Mouse (Mus musculus): ENCODE measurements around the gene Adssl1. TPM values are rescaled to one million over a fixed set of nuclear protein-coding genes. Genes with fewer than 3 reads are reported as not detected.

Gene Adssl1
- polyA plus RNA-seq, 1 experiment from 2014 or later = 22.8 TPM

GRCm38 (mm10) chr12:112644855-112645506 is 25.1 kb downstream of the Adssl1 start:
- H3K4me2 ChIP-seq (ENCODE audit: low read depth, low read length) = peak overlapping the region; percentile 94
- TF ChIP-seq CTCF (IDR thresholded peaks at IDR 0.05; ENCODE audit: low read depth) = no peak
- no peak for TF ChIP-seq EP300 (IDR thresholded peaks at IDR 0.05; ENCODE audit: low read depth)
- peaks cover 20% of the 10 kb centered on the region for H3K36me3 ChIP-seq (replicated peaks; ENCODE audit: insufficient read depth, low read length)
- H3K9me3 ChIP-seq (ENCODE audit: low read length) = no peaks in the 10 kb centered on the region
- DNase-seq = no peak
- WGBS (ENCODE audit: insufficient replicate concordance) = under 1% methylated on average over 75 of the region's 75 CpGs
- H3K4me1 ChIP-seq (ENCODE audit: insufficient read depth) = peaks cover 21% of the 10 kb centered on the region
- peak overlapping the region; percentile 58 for H3K27ac ChIP-seq (ENCODE audit: low read depth)
- peak; percentile 38 for ATAC-seq
- H3K27me3 ChIP-seq (ENCODE audit: insufficient read depth, low read length) = no peaks in the 10 kb centered on the region
- H3K4me3 ChIP-seq (ENCODE audit: low read depth, low read length) = peak overlapping the region; percentile 68
- peak overlapping the region; percentile 73 for H3K9ac ChIP-seq (replicated peaks)

- 46% methylated on average over 6 of the region's 6 CpGs for WGBS (ENCODE audit: insufficient replicate concordance)
- H3K4me3 ChIP-seq (ENCODE audit: low read depth, low read length) = peak overlapping the region; percentile 68
- H3K4me1 ChIP-seq (ENCODE audit: insufficient read depth) = peaks cover 21% of the 10 kb centered on the region
- H3K9ac ChIP-seq (replicated peaks) = peak overlapping the region; percentile 73
- H3K4me2 ChIP-seq (ENCODE audit: low read depth, low read length) = peak overlapping the region; percentile 94
- H3K27me3 ChIP-seq (ENCODE audit: insufficient read depth, low read length) = no peaks in the 10 kb centered on the region
- peaks cover 25% of the 10 kb centered on the region for H3K36me3 ChIP-seq (replicated peaks; ENCODE audit: insufficient read depth, low read length)
- ATAC-seq = no peak
- DNase-seq = no peak
- H3K27ac ChIP-seq (ENCODE audit: low read depth) = no peak overlapping the region
- H3K9me3 ChIP-seq (ENCODE audit: low read length) = no peaks in the 10 kb centered on the region
- TF ChIP-seq EP300 (IDR thresholded peaks at IDR 0.05; ENCODE audit: low read depth) (no peak), CTCF (IDR thresholded peaks at IDR 0.05; ENCODE audit: low read depth) (no peak)
Observed at GRCm38 (mm10) chr12:112646139-112646538, 26.3 kb downstream of the Adssl1 start.

- ATAC-seq (no peak), DNase-seq (no peak)
- Histone ChIP-seq H3K9me3 (ENCODE audit: low read length) (no peaks in the 10 kb centered on the region), H3K4me3 (ENCODE audit: low read depth, low read length) (no peak overlapping the region), H3K36me3 (replicated peaks; ENCODE audit: insufficient read depth, low read length) (peaks cover 28% of the 10 kb centered on the region), H3K4me2 (ENCODE audit: low read depth, low read length) (no peak overlapping the region), H3K4me1 (ENCODE audit: insufficient read depth) (peaks cover 21% of the 10 kb centered on the region), H3K27me3 (ENCODE audit: insufficient read depth, low read length) (no peaks in the 10 kb centered on the region), H3K9ac (replicated peaks) (no peak overlapping the region), H3K27ac (ENCODE audit: low read depth) (no peak overlapping the region)
- TF ChIP-seq CTCF (IDR thresholded peaks at IDR 0.05; ENCODE audit: low read depth) (no peak), EP300 (IDR thresholded peaks at IDR 0.05; ENCODE audit: low read depth) (no peak)
- 69% methylated on average over 5 of the region's 5 CpGs for WGBS (ENCODE audit: insufficient replicate concordance)
Observed at GRCm38 (mm10) chr12:112648081-112648480, 28.2 kb downstream of the Adssl1 start.

GRCm38 (mm10) chr12:112651778-112652439 is 32.1 kb downstream of the Adssl1 start:
- DNase-seq (no peak), ATAC-seq (no peak)
- no peak overlapping the region for H3K27ac ChIP-seq (ENCODE audit: low read depth)
- no peaks in the 10 kb centered on the region for H3K9me3 ChIP-seq (ENCODE audit: low read length)
- H3K4me3 ChIP-seq (ENCODE audit: low read depth, low read length) = no peak overlapping the region
- no peak overlapping the region for H3K9ac ChIP-seq (replicated peaks)
- peaks cover 56% of the 10 kb centered on the region for H3K36me3 ChIP-seq (replicated peaks; ENCODE audit: insufficient read depth, low read length)
- H3K4me1 ChIP-seq (ENCODE audit: insufficient read depth) = 0 out of 2 replicates have a peak, but pooled peaks cover 3% of the 10 kb centered on the region
- H3K4me2 ChIP-seq (ENCODE audit: low read depth, low read length) = no peak overlapping the region
- no peaks in the 10 kb centered on the region for H3K27me3 ChIP-seq (ENCODE audit: insufficient read depth, low read length)
- WGBS (ENCODE audit: insufficient replicate concordance) = 71% methylated on average over 5 of the region's 5 CpGs
- TF ChIP-seq EP300 (IDR thresholded peaks at IDR 0.05; ENCODE audit: low read depth) = no peak

GRCm38 (mm10) chr12:112653157-112653824 is 33.4 kb downstream of the Adssl1 start:
- ATAC-seq = peak; percentile 74

GRCm38 (mm10) chr12:112654076-112654475 is 34.2 kb downstream of the Adssl1 start:
- Histone ChIP-seq H3K36me3 (replicated peaks; ENCODE audit: insufficient read depth, low read length) (peaks cover 63% of the 10 kb centered on the region), H3K4me3 (ENCODE audit: low read depth, low read length) (no peak overlapping the region), H3K9ac (replicated peaks) (no peak overlapping the region), H3K4me2 (ENCODE audit: low read depth, low read length) (no peak overlapping the region), H3K4me1 (ENCODE audit: insufficient read depth) (no peaks in the 10 kb centered on the region), H3K27me3 (ENCODE audit: insufficient read depth, low read length) (no peaks in the 10 kb centered on the region), H3K9me3 (ENCODE audit: low read length) (no peaks in the 10 kb centered on the region), H3K27ac (ENCODE audit: low read depth) (no peak overlapping the region)
- ATAC-seq (no peak), DNase-seq (no peak)
- 84% methylated on average over 5 of the region's 5 CpGs for WGBS (ENCODE audit: insufficient replicate concordance)
- TF ChIP-seq CTCF (IDR thresholded peaks at IDR 0.05; ENCODE audit: low read depth) (no peak), EP300 (IDR thresholded peaks at IDR 0.05; ENCODE audit: low read depth) (no peak)

More at GRCm38 (mm10) chr12:112653157-112653824, 33.4 kb downstream of the Adssl1 start:
- H3K4me3 ChIP-seq (ENCODE audit: low read depth, low read length) = no peak overlapping the region
- H3K9ac ChIP-seq (replicated peaks) = no peak overlapping the region
- DNase-seq = peak; percentile 87
- peak; percentile 96 for TF ChIP-seq CTCF (IDR thresholded peaks at IDR 0.05; ENCODE audit: low read depth)
- TF ChIP-seq EP300 (IDR thresholded peaks at IDR 0.05; ENCODE audit: low read depth) = no peak
- H3K4me1 ChIP-seq (ENCODE audit: insufficient read depth) = no peaks in the 10 kb centered on the region
- H3K27me3 ChIP-seq (ENCODE audit: insufficient read depth, low read length) = no peaks in the 10 kb centered on the region
- H3K9me3 ChIP-seq (ENCODE audit: low read length) = no peaks in the 10 kb centered on the region
- WGBS (ENCODE audit: insufficient replicate concordance) = 61% methylated on average over 7 of the region's 7 CpGs
- peaks cover 59% of the 10 kb centered on the region for H3K36me3 ChIP-seq (replicated peaks; ENCODE audit: insufficient read depth, low read length)
- no peak overlapping the region for H3K4me2 ChIP-seq (ENCODE audit: low read depth, low read length)
- no peak overlapping the region for H3K27ac ChIP-seq (ENCODE audit: low read depth)
